Mouse (Mus musculus): Measurements from ENCODE around the gene Hist1h1t. TPM values are rescaled to one million over a fixed set of nuclear protein-coding genes. Genes with fewer than 3 reads are reported as not detected.
A peak's percentile ranks its signal among the peaks of the same experiment; 100 is the strongest.

The Hist1h1t gene
- polyA plus RNA-seq, 1 experiment from 2014 or later, result not detected

DNA sequence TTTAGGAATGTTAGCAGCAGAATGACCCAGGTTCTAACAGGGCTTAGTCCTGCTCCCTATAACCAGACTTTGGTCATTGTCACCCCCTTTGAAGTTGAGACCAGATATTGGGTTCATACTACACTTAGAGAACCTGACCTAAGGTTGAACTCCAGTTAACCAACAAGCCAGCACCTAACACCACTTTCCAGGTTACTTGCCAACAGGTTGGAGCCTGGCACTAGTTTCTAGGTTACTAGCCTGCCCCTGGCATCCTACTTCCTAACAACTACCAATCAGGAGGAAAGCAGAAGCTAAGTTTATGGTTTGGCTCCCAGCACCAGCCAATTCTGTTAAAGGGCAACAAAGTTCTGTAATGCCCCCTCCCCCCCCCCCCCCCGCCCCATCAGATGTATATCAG lies 29.6 kb downstream of the Hist1h1t start:
- Histone ChIP-seq H3K4me2 (no peak overlapping the region), H3K36me3 (no peaks in the 10 kb centered on the region), H3K27ac (replicated peaks) (no peak overlapping the region), H3K9ac (no peak overlapping the region), H3K4me1 (replicated peaks) (no peaks in the 10 kb centered on the region), H3K9me3 (no peaks in the 10 kb centered on the region), H3K4me3 (no peak overlapping the region), H3K27me3 (no peaks in the 10 kb centered on the region)
- ATAC-seq (ENCODE audit: low read depth), result no peak
- WGBS, result 60% methylated on average over 1 of the region's 1 CpGs

- H3K4me3 ChIP-seq, result no peak overlapping the region
- no peaks in the 10 kb centered on the region for H3K27me3 ChIP-seq
- H3K4me2 ChIP-seq, result no peak overlapping the region
- no peaks in the 10 kb centered on the region for H3K4me1 ChIP-seq (replicated peaks)
- H3K9ac ChIP-seq, result no peak overlapping the region
- no peaks in the 10 kb centered on the region for H3K36me3 ChIP-seq
- H3K27ac ChIP-seq (replicated peaks), result no peak overlapping the region
- WGBS, result 91% methylated on average over 18 of the region's 18 CpGs
- ATAC-seq (ENCODE audit: low read depth), result no peak
- H3K9me3 ChIP-seq, result no peaks in the 10 kb centered on the region
These were observed 33.0 kb downstream of the Hist1h1t start for GRCm38 (mm10) chr13:23728472-23729191.

DNA sequence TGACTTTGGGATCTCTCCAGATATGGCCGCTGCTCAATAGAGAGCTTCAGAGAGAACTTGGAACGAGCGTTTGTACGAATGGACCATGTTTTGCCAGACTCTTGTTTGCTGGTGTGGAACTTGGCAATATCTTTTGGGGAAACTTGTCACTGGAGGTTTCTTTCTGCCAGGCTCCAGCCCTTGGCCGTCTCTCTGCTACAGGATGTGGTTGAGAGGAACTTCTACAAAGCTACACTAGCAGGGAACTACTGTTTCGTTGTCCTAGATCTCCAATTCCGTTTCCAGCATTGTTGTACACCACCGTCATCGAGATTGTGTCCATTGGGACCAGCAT lies 33.5 kb downstream of the Hist1h1t start:
- no peaks in the 10 kb centered on the region for H3K36me3 ChIP-seq
- no peak overlapping the region for H3K4me3 ChIP-seq
- no peak for ATAC-seq (ENCODE audit: low read depth)
- 94% methylated on average over 9 of the region's 9 CpGs for WGBS
- no peak overlapping the region for H3K9ac ChIP-seq
- H3K9me3 ChIP-seq, result no peaks in the 10 kb centered on the region
- H3K4me2 ChIP-seq, result no peak overlapping the region
- no peak overlapping the region for H3K27ac ChIP-seq (replicated peaks)
- no peaks in the 10 kb centered on the region for H3K4me1 ChIP-seq (replicated peaks)
- H3K27me3 ChIP-seq, result no peaks in the 10 kb centered on the region

DNA sequence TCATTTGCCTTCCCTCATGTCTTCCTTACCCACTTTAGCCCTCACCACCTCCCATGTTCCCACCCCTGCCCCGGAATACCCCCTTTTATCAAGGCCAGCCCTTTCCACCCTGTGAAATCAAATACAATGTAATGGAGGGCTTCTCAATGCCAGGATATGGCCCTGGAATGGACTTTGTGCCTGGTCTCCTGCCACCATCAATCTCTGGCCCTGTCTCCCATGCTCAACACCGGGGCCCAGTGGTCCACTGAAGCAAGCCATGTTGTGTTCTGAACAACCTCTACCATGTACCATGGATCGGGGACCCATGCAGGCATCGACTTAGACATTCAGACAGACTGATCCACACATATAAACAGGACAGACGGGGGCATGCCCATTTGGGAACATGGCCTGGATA lies 34.1 kb downstream of the Hist1h1t start:
- ATAC-seq (ENCODE audit: low read depth), result no peak

GRCm38 (mm10) chr13:23730479-23730878 lies 34.9 kb downstream of the Hist1h1t start:
- H3K27me3 ChIP-seq, result no peaks in the 10 kb centered on the region
- no peaks in the 10 kb centered on the region for H3K9me3 ChIP-seq
- no peaks in the 10 kb centered on the region for H3K36me3 ChIP-seq
- no peak for ATAC-seq (ENCODE audit: low read depth)
- H3K9ac ChIP-seq, result no peak overlapping the region
- WGBS, result 37% methylated on average over 8 of the region's 8 CpGs
- H3K4me1 ChIP-seq (replicated peaks), result no peaks in the 10 kb centered on the region
- no peak overlapping the region for H3K27ac ChIP-seq (replicated peaks)
- no peak overlapping the region for H3K4me2 ChIP-seq
- H3K4me3 ChIP-seq, result no peak overlapping the region

More for the DNA sequence above, 34.1 kb downstream of the Hist1h1t start:
- Histone ChIP-seq H3K27me3 (no peaks in the 10 kb centered on the region), H3K9me3 (no peaks in the 10 kb centered on the region), H3K4me2 (no peak overlapping the region), H3K36me3 (no peaks in the 10 kb centered on the region), H3K4me3 (no peak overlapping the region), H3K27ac (replicated peaks) (no peak overlapping the region), H3K9ac (no peak overlapping the region), H3K4me1 (replicated peaks) (no peaks in the 10 kb centered on the region)
- WGBS, result 90% methylated on average over 5 of the region's 5 CpGs

GRCm38 (mm10) chr13:23732156-23732804 lies 36.7 kb downstream of the Hist1h1t start:
- H3K4me3 ChIP-seq, result no peak overlapping the region
- no peaks in the 10 kb centered on the region for H3K36me3 ChIP-seq
- ATAC-seq (ENCODE audit: low read depth), result no peak
- H3K9me3 ChIP-seq, result no peaks in the 10 kb centered on the region
- no peak overlapping the region for H3K4me2 ChIP-seq
- WGBS, result 26% methylated on average over 8 of the region's 8 CpGs
- H3K27me3 ChIP-seq, result no peaks in the 10 kb centered on the region
- H3K9ac ChIP-seq, result no peak overlapping the region
- H3K27ac ChIP-seq (replicated peaks), result no peak overlapping the region
- no peaks in the 10 kb centered on the region for H3K4me1 ChIP-seq (replicated peaks)

GRCm38 (mm10) chr13:23737091-23737490 lies 41.5 kb downstream of the Hist1h1t start:
- no peak for ATAC-seq (ENCODE audit: low read depth)
- Histone ChIP-seq H3K27ac (replicated peaks) (no peak overlapping the region), H3K27me3 (no peaks in the 10 kb centered on the region), H3K9ac (no peak overlapping the region), H3K36me3 (no peaks in the 10 kb centered on the region), H3K4me3 (no peak overlapping the region), H3K4me1 (replicated peaks) (peaks cover 28% of the 10 kb centered on the region), H3K9me3 (no peaks in the 10 kb centered on the region), H3K4me2 (no peak overlapping the region)
- WGBS, result 75% methylated on average over 5 of the region's 5 CpGs

GRCm38 (mm10) chr13:23738041-23738440 lies 42.4 kb downstream of the Hist1h1t start:
- Histone ChIP-seq H3K27me3 (no peaks in the 10 kb centered on the region), H3K4me2 (peak overlapping the region; percentile 98), H3K27ac (replicated peaks) (peak overlapping the region; percentile 90), H3K9ac (peak overlapping the region; percentile 78), H3K4me3 (peak overlapping the region; percentile 48), H3K4me1 (replicated peaks) (peaks cover 28% of the 10 kb centered on the region), H3K9me3 (no peaks in the 10 kb centered on the region), H3K36me3 (no peaks in the 10 kb centered on the region)
- WGBS, result 22% methylated on average over 4 of the region's 4 CpGs
- no peak for ATAC-seq (ENCODE audit: low read depth)

DNA sequence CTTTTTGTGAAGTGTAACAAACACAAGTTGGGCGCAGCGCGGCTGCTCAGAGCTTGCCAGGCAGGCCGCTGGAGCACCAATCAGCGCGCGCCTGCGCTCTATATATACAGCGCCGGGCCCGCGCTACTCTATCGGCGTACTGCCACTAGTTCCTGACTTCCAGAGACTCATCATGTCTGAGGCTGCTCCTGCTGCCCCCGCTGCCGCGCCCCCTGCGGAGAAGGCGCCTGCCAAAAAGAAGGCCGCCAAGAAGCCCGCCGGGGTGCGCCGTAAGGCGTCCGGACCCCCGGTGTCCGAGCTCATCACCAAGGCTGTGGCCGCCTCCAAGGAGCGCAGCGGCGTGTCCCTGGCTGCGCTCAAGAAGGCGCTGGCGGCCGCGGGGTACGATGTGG lies 43.1 kb downstream of the Hist1h1t start, which contains the start of gene Hist1h1c:
Gene Hist1h1c, plus strand, starts transcription at position 132 of the 392 bp plus-strand sequence.
- H3K9ac ChIP-seq, result peak within 1 kb of the TSS; percentile 78
- no peaks in the 10 kb centered on the region for H3K9me3 ChIP-seq
- H3K27ac ChIP-seq (replicated peaks), result peak within 1 kb of the TSS; percentile 90
- peak; percentile 95 for ATAC-seq (ENCODE audit: low read depth)
- peaks cover 28% of the 10 kb centered on the region for H3K4me1 ChIP-seq (replicated peaks)
- H3K27me3 ChIP-seq, result no peaks in the 10 kb centered on the region
- WGBS, result under 1% methylated on average over 38 of the region's 38 CpGs
- peak within 1 kb of the TSS; percentile 98 for H3K4me2 ChIP-seq
- no peaks in the 10 kb centered on the region for H3K36me3 ChIP-seq
- H3K4me3 ChIP-seq, result peak within 1 kb of the TSS; percentile 48

DNA sequence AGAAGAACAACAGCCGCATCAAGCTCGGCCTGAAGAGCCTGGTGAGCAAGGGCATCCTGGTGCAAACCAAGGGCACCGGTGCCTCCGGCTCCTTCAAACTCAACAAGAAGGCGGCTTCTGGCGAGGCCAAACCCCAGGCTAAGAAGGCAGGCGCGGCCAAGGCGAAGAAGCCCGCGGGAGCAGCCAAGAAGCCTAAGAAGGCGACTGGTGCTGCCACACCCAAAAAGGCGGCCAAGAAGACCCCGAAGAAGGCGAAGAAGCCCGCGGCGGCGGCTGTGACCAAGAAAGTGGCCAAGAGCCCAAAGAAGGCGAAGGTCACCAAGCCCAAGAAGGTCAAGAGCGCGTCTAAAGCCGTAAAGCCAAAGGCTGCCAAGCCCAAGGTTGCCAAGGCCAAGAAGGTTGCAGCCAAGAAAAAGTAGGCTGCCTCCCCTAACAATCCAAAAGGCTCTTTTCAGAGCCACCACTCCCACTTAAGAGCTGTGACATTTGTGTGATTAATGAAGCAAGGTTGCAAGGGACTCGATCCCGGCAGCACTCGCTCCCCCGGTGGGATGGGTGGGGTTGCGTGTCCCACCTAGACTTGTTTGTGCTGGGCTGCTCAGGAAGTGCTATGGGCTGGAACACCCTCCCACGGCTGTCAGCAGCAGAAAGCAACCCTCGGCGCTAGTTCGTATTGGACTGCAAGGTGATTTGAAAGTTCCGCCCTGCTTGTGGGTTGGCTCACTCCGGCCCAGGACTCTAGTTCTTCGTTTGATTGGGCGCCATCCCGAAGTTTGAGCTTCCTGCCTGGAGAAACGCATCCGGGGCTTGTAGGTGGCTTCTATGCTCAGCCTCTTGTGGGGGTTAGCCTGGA lies 43.7 kb downstream of the Hist1h1t start:
- WGBS, result under 1% methylated on average over 39 of the region's 39 CpGs
- H3K27me3 ChIP-seq, result no peaks in the 10 kb centered on the region
- H3K9me3 ChIP-seq, result no peaks in the 10 kb centered on the region
- H3K27ac ChIP-seq (replicated peaks), result peak overlapping the region; percentile 90
- H3K4me2 ChIP-seq, result peak overlapping the region; percentile 98
- H3K36me3 ChIP-seq, result no peaks in the 10 kb centered on the region
- peak overlapping the region; percentile 48 for H3K4me3 ChIP-seq
- ATAC-seq (ENCODE audit: low read depth), result peak; percentile 93
- peaks cover 28% of the 10 kb centered on the region for H3K4me1 ChIP-seq (replicated peaks)
- H3K9ac ChIP-seq, result peak overlapping the region; percentile 78

- no peak for ATAC-seq (ENCODE audit: low read depth)
- 1% methylated on average over 14 of the region's 14 CpGs for WGBS
- H3K4me2 ChIP-seq, result peak overlapping the region; percentile 98
These were observed 44.3 kb downstream of the Hist1h1t start for GRCm38 (mm10) chr13:23739922-23740252.

GRCm38 (mm10) chr13:23740256-23740840 lies 44.7 kb downstream of the Hist1h1t start:
- Histone ChIP-seq H3K9ac (peak overlapping the region; percentile 78), H3K36me3 (no peaks in the 10 kb centered on the region), H3K27ac (replicated peaks) (peak overlapping the region; percentile 90), H3K4me3 (peak overlapping the region; percentile 48), H3K4me2 (peak overlapping the region; percentile 98), H3K4me1 (replicated peaks) (peaks cover 32% of the 10 kb centered on the region), H3K27me3 (no peaks in the 10 kb centered on the region), H3K9me3 (no peaks in the 10 kb centered on the region)
- WGBS, result 33% methylated on average over 13 of the region's 13 CpGs
- no peak for ATAC-seq (ENCODE audit: low read depth)

More at GRCm38 (mm10) chr13:23739922-23740252, 44.3 kb downstream of the Hist1h1t start:
- Histone ChIP-seq H3K9ac (peak overlapping the region; percentile 78), H3K9me3 (no peaks in the 10 kb centered on the region), H3K4me1 (replicated peaks) (peaks cover 32% of the 10 kb centered on the region), H3K27me3 (no peaks in the 10 kb centered on the region), H3K36me3 (no peaks in the 10 kb centered on the region), H3K4me3 (peak overlapping the region; percentile 48), H3K27ac (replicated peaks) (peak overlapping the region; percentile 90)
